Mouse (Mus musculus) heart, postnatal 0 days (tissue): ENCODE data around the gene Gtf2f2.

ENCODE experiments used
- CTCF ChIP-seq: IDR thresholded peaks from 2 replicates; pipeline ENCODE4 v1.5.1; 2016; ENCODE audit warnings: antibody characterized with exemption, control low read depth, low read depth
- EP300 ChIP-seq: IDR thresholded peaks from 2 replicates; pipeline ENCODE4 v1.6.1; 2016; ENCODE audit warnings: antibody characterized with exemption, low read depth

- TF ChIP-seq CTCF (no peak), EP300 (no peak)
These were observed 21.5 kb downstream of the Gtf2f2 start for GRCm38 (mm10) chr14:75989168-75989567.
